Mouse (Mus musculus): ENCODE data around the gene Col5a2. TPM values are rescaled to one million over a fixed set of nuclear protein-coding genes. Genes with fewer than 3 reads are reported as not detected.

Gene Col5a2
- polyA plus RNA-seq, 1 experiment from 2014 or later, result 16.0 TPM

- Histone ChIP-seq H3K9ac (ENCODE audit: low read length) (no peak overlapping the region), H3K4me1 (ENCODE audit: control insufficient read depth, insufficient read depth, low read length) (no peaks in the 10 kb centered on the region), H3K27me3 (ENCODE audit: control insufficient read depth, insufficient read depth, low read length) (no peaks in the 10 kb centered on the region), H3K27ac (ENCODE audit: low read depth, low read length) (no peak overlapping the region), H3K36me3 (ENCODE audit: control insufficient read depth, insufficient read depth, low read length) (no peaks in the 10 kb centered on the region), H3K4me3 (ENCODE audit: low read depth, low read length) (peak overlapping the region; percentile 38), H3K4me2 (ENCODE audit: low read depth) (peak overlapping the region; percentile 50), H3K9me3 (ENCODE audit: control insufficient read depth, low read length) (no peaks in the 10 kb centered on the region)
- ATAC-seq (ENCODE audit: insufficient read depth, low FRiP score, low TSS enrichment) (no peak), DNase-seq (ENCODE audit: low spot score) (no peak)
- WGBS, result 74% methylated on average over 6 of the region's 6 CpGs
Measured at GRCm38 (mm10) chr1:45501437-45501836, 1.6 kb downstream of the Col5a2 start.

GRCm38 (mm10) chr1:45500456-45500855, 2.6 kb downstream of the Col5a2 start:
- no peak overlapping the region for H3K4me2 ChIP-seq (ENCODE audit: low read depth)
- H3K4me3 ChIP-seq (ENCODE audit: low read depth, low read length), result no peak overlapping the region
- H3K9ac ChIP-seq (ENCODE audit: low read length), result no peak overlapping the region
- H3K27ac ChIP-seq (ENCODE audit: low read depth, low read length), result no peak overlapping the region
- H3K4me1 ChIP-seq (ENCODE audit: control insufficient read depth, insufficient read depth, low read length), result no peaks in the 10 kb centered on the region
- no peaks in the 10 kb centered on the region for H3K27me3 ChIP-seq (ENCODE audit: control insufficient read depth, insufficient read depth, low read length)
- no peaks in the 10 kb centered on the region for H3K36me3 ChIP-seq (ENCODE audit: control insufficient read depth, insufficient read depth, low read length)
- no peaks in the 10 kb centered on the region for H3K9me3 ChIP-seq (ENCODE audit: control insufficient read depth, low read length)
- no peak for DNase-seq (ENCODE audit: low spot score)
- no peak for ATAC-seq (ENCODE audit: insufficient read depth, low FRiP score, low TSS enrichment)
- WGBS, result 92% methylated on average over 6 of the region's 6 CpGs

- Histone ChIP-seq H3K9ac (ENCODE audit: low read length) (no peak overlapping the region), H3K4me3 (ENCODE audit: low read depth, low read length) (no peak overlapping the region), H3K4me2 (ENCODE audit: low read depth) (no peak overlapping the region), H3K27me3 (ENCODE audit: control insufficient read depth, insufficient read depth, low read length) (no peaks in the 10 kb centered on the region), H3K9me3 (ENCODE audit: control insufficient read depth, low read length) (no peaks in the 10 kb centered on the region), H3K27ac (ENCODE audit: low read depth, low read length) (no peak overlapping the region), H3K36me3 (ENCODE audit: control insufficient read depth, insufficient read depth, low read length) (no peaks in the 10 kb centered on the region), H3K4me1 (ENCODE audit: control insufficient read depth, insufficient read depth, low read length) (no peaks in the 10 kb centered on the region)
- WGBS, result 91% methylated on average over 2 of the region's 2 CpGs
- DNase-seq (ENCODE audit: low spot score) (no peak), ATAC-seq (ENCODE audit: insufficient read depth, low FRiP score, low TSS enrichment) (no peak)
Measured at GRCm38 (mm10) chr1:45495025-45495424, 8.1 kb downstream of the Col5a2 start.

GRCm38 (mm10) chr1:45492130-45492723, 10.9 kb downstream of the Col5a2 start:
- no peaks in the 10 kb centered on the region for H3K4me1 ChIP-seq (ENCODE audit: control insufficient read depth, insufficient read depth, low read length)
- H3K27me3 ChIP-seq (ENCODE audit: control insufficient read depth, insufficient read depth, low read length), result no peaks in the 10 kb centered on the region
- no peaks in the 10 kb centered on the region for H3K36me3 ChIP-seq (ENCODE audit: control insufficient read depth, insufficient read depth, low read length)
- H3K4me2 ChIP-seq (ENCODE audit: low read depth), result no peak overlapping the region
- H3K9me3 ChIP-seq (ENCODE audit: control insufficient read depth, low read length), result no peaks in the 10 kb centered on the region
- H3K4me3 ChIP-seq (ENCODE audit: low read depth, low read length), result no peak overlapping the region
- H3K27ac ChIP-seq (ENCODE audit: low read depth, low read length), result no peak overlapping the region
- no peak overlapping the region for H3K9ac ChIP-seq (ENCODE audit: low read length)
- ATAC-seq (ENCODE audit: insufficient read depth, low FRiP score, low TSS enrichment), result no peak
- no peak for DNase-seq (ENCODE audit: low spot score)
- 90% methylated on average over 4 of the region's 4 CpGs for whole genome bisulfite sequencing

- H3K27ac ChIP-seq (ENCODE audit: low read depth, low read length), result no peak overlapping the region
- H3K9ac ChIP-seq (ENCODE audit: low read length), result no peak overlapping the region
- DNase-seq (ENCODE audit: low spot score) (no peak), ATAC-seq (ENCODE audit: insufficient read depth, low FRiP score, low TSS enrichment) (no peak)
- H3K4me1 ChIP-seq (ENCODE audit: control insufficient read depth, insufficient read depth, low read length), result no peaks in the 10 kb centered on the region
- H3K36me3 ChIP-seq (ENCODE audit: control insufficient read depth, insufficient read depth, low read length), result no peaks in the 10 kb centered on the region
- no peak overlapping the region for H3K4me3 ChIP-seq (ENCODE audit: low read depth, low read length)
- H3K4me2 ChIP-seq (ENCODE audit: low read depth), result no peak overlapping the region
- 84% methylated on average over 1 of the region's 1 CpGs for WGBS
- H3K27me3 ChIP-seq (ENCODE audit: control insufficient read depth, insufficient read depth, low read length), result no peaks in the 10 kb centered on the region
- no peaks in the 10 kb centered on the region for H3K9me3 ChIP-seq (ENCODE audit: control insufficient read depth, low read length)
Measured at GRCm38 (mm10) chr1:45490451-45490850, 12.6 kb downstream of the Col5a2 start.

- no peak for ATAC-seq (ENCODE audit: insufficient read depth, low FRiP score, low TSS enrichment)
- no peaks in the 10 kb centered on the region for H3K27me3 ChIP-seq (ENCODE audit: control insufficient read depth, insufficient read depth, low read length)
- H3K9ac ChIP-seq (ENCODE audit: low read length), result no peak overlapping the region
- H3K27ac ChIP-seq (ENCODE audit: low read depth, low read length), result no peak overlapping the region
- H3K36me3 ChIP-seq (ENCODE audit: control insufficient read depth, insufficient read depth, low read length), result no peaks in the 10 kb centered on the region
- no peaks in the 10 kb centered on the region for H3K4me1 ChIP-seq (ENCODE audit: control insufficient read depth, insufficient read depth, low read length)
- 90% methylated on average over 1 of the region's 1 CpGs for WGBS
- no peak for DNase-seq (ENCODE audit: low spot score)
- no peak overlapping the region for H3K4me3 ChIP-seq (ENCODE audit: low read depth, low read length)
- no peaks in the 10 kb centered on the region for H3K9me3 ChIP-seq (ENCODE audit: control insufficient read depth, low read length)
- no peak overlapping the region for H3K4me2 ChIP-seq (ENCODE audit: low read depth)
Measured at GRCm38 (mm10) chr1:45488291-45488690, 14.8 kb downstream of the Col5a2 start.

GRCm38 (mm10) chr1:45483001-45483400, 20.1 kb downstream of the Col5a2 start:
- H3K36me3 ChIP-seq (ENCODE audit: control insufficient read depth, insufficient read depth, low read length), result no peaks in the 10 kb centered on the region
- H3K4me3 ChIP-seq (ENCODE audit: low read depth, low read length), result no peak overlapping the region
- H3K27ac ChIP-seq (ENCODE audit: low read depth, low read length), result no peak overlapping the region
- H3K27me3 ChIP-seq (ENCODE audit: control insufficient read depth, insufficient read depth, low read length), result no peaks in the 10 kb centered on the region
- no peaks in the 10 kb centered on the region for H3K4me1 ChIP-seq (ENCODE audit: control insufficient read depth, insufficient read depth, low read length)
- H3K9ac ChIP-seq (ENCODE audit: low read length), result no peak overlapping the region
- no peak for DNase-seq (ENCODE audit: low spot score)
- WGBS, result 92% methylated on average over 4 of the region's 4 CpGs
- H3K9me3 ChIP-seq (ENCODE audit: control insufficient read depth, low read length), result no peaks in the 10 kb centered on the region
- no peak overlapping the region for H3K4me2 ChIP-seq (ENCODE audit: low read depth)
- no peak for ATAC-seq (ENCODE audit: insufficient read depth, low FRiP score, low TSS enrichment)

- H3K4me3 ChIP-seq (ENCODE audit: low read depth, low read length), result no peak overlapping the region
- H3K27me3 ChIP-seq (ENCODE audit: control insufficient read depth, insufficient read depth, low read length), result no peaks in the 10 kb centered on the region
- H3K4me2 ChIP-seq (ENCODE audit: low read depth), result no peak overlapping the region
- H3K36me3 ChIP-seq (ENCODE audit: control insufficient read depth, insufficient read depth, low read length), result no peaks in the 10 kb centered on the region
- 85% methylated on average over 1 of the region's 1 CpGs for WGBS
- H3K9me3 ChIP-seq (ENCODE audit: control insufficient read depth, low read length), result no peaks in the 10 kb centered on the region
- H3K9ac ChIP-seq (ENCODE audit: low read length), result no peak overlapping the region
- no peak for ATAC-seq (ENCODE audit: insufficient read depth, low FRiP score, low TSS enrichment)
- no peaks in the 10 kb centered on the region for H3K4me1 ChIP-seq (ENCODE audit: control insufficient read depth, insufficient read depth, low read length)
- no peak for DNase-seq (ENCODE audit: low spot score)
- no peak overlapping the region for H3K27ac ChIP-seq (ENCODE audit: low read depth, low read length)
Measured at GRCm38 (mm10) chr1:45481876-45482275, 21.2 kb downstream of the Col5a2 start.

GRCm38 (mm10) chr1:45479087-45479486, 24.0 kb downstream of the Col5a2 start:
- DNase-seq (ENCODE audit: low spot score) (no peak), ATAC-seq (ENCODE audit: insufficient read depth, low FRiP score, low TSS enrichment) (no peak)
- H3K4me2 ChIP-seq (ENCODE audit: low read depth), result no peak overlapping the region

More at GRCm38 (mm10) chr1:45479087-45479486, 24.0 kb downstream of the Col5a2 start:
- Histone ChIP-seq H3K27me3 (ENCODE audit: control insufficient read depth, insufficient read depth, low read length) (no peaks in the 10 kb centered on the region), H3K27ac (ENCODE audit: low read depth, low read length) (no peak overlapping the region), H3K9me3 (ENCODE audit: control insufficient read depth, low read length) (no peaks in the 10 kb centered on the region), H3K9ac (ENCODE audit: low read length) (no peak overlapping the region), H3K4me3 (ENCODE audit: low read depth, low read length) (no peak overlapping the region), H3K4me1 (ENCODE audit: control insufficient read depth, insufficient read depth, low read length) (no peaks in the 10 kb centered on the region), H3K36me3 (ENCODE audit: control insufficient read depth, insufficient read depth, low read length) (no peaks in the 10 kb centered on the region)
